Mouse (Mus musculus) C2C12 (cell line): Measurements from ENCODE around the gene 1700057G04Rik.

Experiments used
- CEBPB ChIP-seq: IDR thresholded peaks from one replicate; pipeline ENCODE4 v1.6.1; 2011; ENCODE audit warnings: low read depth, mild to moderate bottlenecking, control low read depth, moderate library complexity
- CTCF ChIP-seq: IDR thresholded peaks from one replicate; pipeline ENCODE4 v1.5.1; 2011; ENCODE audit not compliant: control insufficient read depth, insufficient read depth, insufficient read length
- FOSL1 ChIP-seq: IDR thresholded peaks from one replicate; pipeline ENCODE4 v1.8.0; 2011; ENCODE audit warnings: mild to moderate bottlenecking, low read length; ENCODE audit not compliant: poor library complexity, insufficient read depth, severe bottlenecking
- MAX ChIP-seq: IDR thresholded peaks from one replicate; pipeline ENCODE4 v1.6.1; 2011; ENCODE audit warnings: mild to moderate bottlenecking, control low read depth
- MYOD1 ChIP-seq: IDR thresholded peaks from one replicate; pipeline ENCODE4 v1.6.1; 2011; ENCODE audit warnings: low read depth; ENCODE audit not compliant: control insufficient read depth, insufficient read length
- MYOG ChIP-seq: IDR thresholded peaks from one replicate; pipeline ENCODE4 v1.6.1; 2011; ENCODE audit not compliant: control insufficient read depth, insufficient read length; ENCODE audit errors: extremely low read depth
- USF1 ChIP-seq: IDR thresholded peaks from one replicate; pipeline ENCODE4 v1.6.1; 2011; ENCODE audit warnings: low read depth, mild to moderate bottlenecking, control low read depth, moderate library complexity

GRCm38 (mm10) chr9:92265719-92266118 is 43.5 kb upstream of the 1700057G04Rik start:
- no peak for TF ChIP-seq CTCF
- no peak for TF ChIP-seq MAX
- no peak for TF ChIP-seq MYOD1
- no peak for TF ChIP-seq FOSL1
- TF ChIP-seq MYOG, result no peak
- no peak for TF ChIP-seq USF1
- TF ChIP-seq CEBPB, result no peak
